Mouse (Mus musculus): ENCODE results near the gene 1110051M20Rik. TPM values are rescaled to one million over a fixed set of nuclear protein-coding genes. Genes with fewer than 3 reads are reported as not detected.

The 1110051M20Rik gene
- polyA plus RNA-seq, 1 experiment from 2014 or later = 105 TPM

GRCm38 (mm10) chr2:91258830-91259229 is 185.7 kb downstream of the 1110051M20Rik start:
- 81% methylated on average over 1 of the region's 1 CpGs for WGBS
- no peak for ATAC-seq (ENCODE audit: low FRiP score)
- no peaks in the 10 kb centered on the region for H3K36me3 ChIP-seq
- H3K4me2 ChIP-seq (replicated peaks) = no peak overlapping the region
- no peaks in the 10 kb centered on the region for H3K9me3 ChIP-seq (replicated peaks)
- H3K4me3 ChIP-seq = no peak overlapping the region
- H3K27ac ChIP-seq = no peak overlapping the region
- H3K9ac ChIP-seq = no peak overlapping the region
- H3K27me3 ChIP-seq = peaks cover 25% of the 10 kb centered on the region
- H3K4me1 ChIP-seq = peaks cover 39% of the 10 kb centered on the region

- Histone ChIP-seq H3K4me2 (replicated peaks) (peak overlapping the region; percentile 99), H3K9me3 (replicated peaks) (no peaks in the 10 kb centered on the region), H3K36me3 (no peaks in the 10 kb centered on the region), H3K4me1 (peaks cover 39% of the 10 kb centered on the region), H3K27ac (peak overlapping the region; percentile 24; the same call in 1 of the 2 replicates), H3K9ac (peak overlapping the region; percentile 67; the same call in 1 of the 2 replicates), H3K27me3 (peaks cover 28% of the 10 kb centered on the region), H3K4me3 (peak overlapping the region; percentile 59; the same call in 1 of the 2 replicates)
- no peak for ATAC-seq (ENCODE audit: low FRiP score)
- 70% methylated on average over 5 of the region's 5 CpGs for WGBS
Observed at GRCm38 (mm10) chr2:91258054-91258453, 186.4 kb downstream of the 1110051M20Rik start.

GRCm38 (mm10) chr2:91257126-91257980 is 187.2 kb downstream of the 1110051M20Rik start:
- WGBS = 2% methylated on average over 22 of the region's 22 CpGs
- no peaks in the 10 kb centered on the region for H3K9me3 ChIP-seq (replicated peaks)
- peak overlapping the region; percentile 59 for H3K4me3 ChIP-seq
- H3K27ac ChIP-seq = peak overlapping the region; percentile 60; the same call in 1 of the 2 replicates
- peaks cover 39% of the 10 kb centered on the region for H3K4me1 ChIP-seq
- peaks cover 34% of the 10 kb centered on the region for H3K27me3 ChIP-seq
- H3K9ac ChIP-seq = peak overlapping the region; percentile 67
- H3K4me2 ChIP-seq (replicated peaks) = peak overlapping the region; percentile 99
- peak; percentile 64 for ATAC-seq (ENCODE audit: low FRiP score)
- H3K36me3 ChIP-seq = no peaks in the 10 kb centered on the region

DNA sequence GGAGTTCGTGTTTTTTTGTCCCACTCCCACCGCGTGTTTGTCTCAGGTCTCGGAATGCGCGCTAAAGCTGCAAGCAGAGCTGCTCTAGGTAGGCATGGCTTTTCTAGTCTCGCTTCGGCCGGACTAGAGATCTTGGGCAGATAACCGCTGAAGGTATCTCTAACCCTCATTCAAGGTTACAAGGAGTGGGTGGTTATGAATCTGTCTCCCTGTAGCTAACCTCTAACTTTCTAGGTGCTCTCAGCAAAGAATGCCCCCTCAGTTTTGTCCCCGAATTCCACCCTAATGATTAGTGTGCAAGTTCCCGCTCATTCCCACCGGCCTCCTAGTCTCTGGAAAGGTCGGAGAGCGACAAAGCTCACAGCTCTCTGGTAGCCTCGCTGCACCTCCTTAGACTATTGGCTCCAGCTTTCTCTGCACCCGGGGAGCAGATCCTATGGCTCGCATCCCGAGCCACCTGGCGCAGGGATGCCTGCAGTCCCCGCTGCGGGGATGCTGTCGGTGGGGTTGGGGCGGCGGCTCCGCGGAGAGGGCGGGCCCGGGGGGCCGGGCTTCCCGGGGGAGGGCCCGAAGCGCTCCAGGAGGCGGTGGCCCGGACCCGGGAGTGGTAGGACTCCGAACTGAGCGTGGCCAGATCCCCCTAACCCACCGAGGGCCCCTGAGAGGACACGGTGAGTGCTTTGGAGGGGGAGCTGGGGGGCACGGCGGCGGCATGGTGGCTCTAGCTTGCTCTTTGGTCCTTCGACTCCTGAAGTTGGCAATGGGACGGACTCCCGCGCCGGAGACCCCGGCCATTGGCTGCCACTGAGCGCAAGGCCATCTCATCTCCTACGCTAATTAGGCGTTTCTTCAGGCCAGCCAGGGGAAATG is 188.0 kb downstream of the 1110051M20Rik start:
- ATAC-seq (ENCODE audit: low FRiP score) = peak; percentile 57
- WGBS = 0% methylated on average over 52 of the region's 52 CpGs
- peaks cover 39% of the 10 kb centered on the region for H3K4me1 ChIP-seq
- peak overlapping the region; percentile 59 for H3K4me3 ChIP-seq
- H3K27me3 ChIP-seq = peaks cover 36% of the 10 kb centered on the region
- H3K4me2 ChIP-seq (replicated peaks) = peak overlapping the region; percentile 99
- H3K36me3 ChIP-seq = no peaks in the 10 kb centered on the region
- peak overlapping the region; percentile 67 for H3K9ac ChIP-seq
- peak overlapping the region; percentile 60 for H3K27ac ChIP-seq
- no peaks in the 10 kb centered on the region for H3K9me3 ChIP-seq (replicated peaks)

- Histone ChIP-seq H3K27me3 (peaks cover 36% of the 10 kb centered on the region), H3K9me3 (replicated peaks) (no peaks in the 10 kb centered on the region), H3K36me3 (no peaks in the 10 kb centered on the region), H3K4me3 (peak within 1 kb of the TSS; percentile 59), H3K4me1 (peaks cover 39% of the 10 kb centered on the region), H3K27ac (peak within 1 kb of the TSS; percentile 60), H3K9ac (peak within 1 kb of the TSS; percentile 67), H3K4me2 (replicated peaks) (peak within 1 kb of the TSS; percentile 99)
- WGBS = under 1% methylated on average over 27 of the region's 27 CpGs
- ATAC-seq (ENCODE audit: low FRiP score) = 0 out of 2 replicates have a peak, but pooled peaks have one; percentile 20
Observed at GRCm38 (mm10) chr2:91255661-91256150, 188.8 kb downstream of the 1110051M20Rik start, which contains the start of gene Pacsin3. Gene Pacsin3 (plus strand): TSS chr2:91255954.

DNA sequence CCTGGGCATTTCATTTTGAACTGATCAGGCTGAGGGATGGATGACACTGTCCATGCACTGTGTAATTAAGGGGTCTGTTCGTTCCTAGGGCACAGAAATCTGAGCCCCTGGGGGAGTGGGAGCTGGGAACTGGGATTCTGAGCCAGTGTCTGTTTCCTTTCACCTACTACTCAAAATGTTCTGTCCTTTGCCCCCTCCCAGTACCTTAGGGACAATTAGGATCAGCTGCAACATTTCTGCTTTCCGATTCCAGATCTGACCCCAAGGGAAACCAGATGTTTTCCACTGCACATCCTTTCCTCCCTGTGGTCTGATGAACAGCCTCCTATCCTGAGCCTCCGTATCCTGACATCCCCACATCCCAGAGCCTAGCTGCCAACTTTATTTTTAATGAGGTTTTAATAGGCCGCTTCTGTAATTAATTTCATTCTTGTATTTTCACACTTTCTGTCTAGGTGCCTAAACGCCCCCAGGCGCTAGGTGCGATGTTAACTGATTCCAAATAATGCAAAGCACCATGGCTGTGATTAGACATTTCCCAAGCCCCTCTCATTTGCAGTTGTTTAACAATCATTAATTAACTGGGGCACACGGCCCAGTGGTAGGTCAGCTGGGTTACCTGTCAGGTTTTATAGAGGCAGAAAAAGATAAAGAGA is 189.7 kb downstream of the 1110051M20Rik start:
- peak overlapping the region; percentile 99; the same call in 1 of the 2 replicates for H3K4me2 ChIP-seq (replicated peaks)
- no peak overlapping the region for H3K27ac ChIP-seq
- peaks cover 39% of the 10 kb centered on the region for H3K4me1 ChIP-seq
- H3K27me3 ChIP-seq = peaks cover 36% of the 10 kb centered on the region
- H3K9me3 ChIP-seq (replicated peaks) = no peaks in the 10 kb centered on the region
- 0 out of 2 replicates have a peak, but pooled peaks have one; percentile 14 for ATAC-seq (ENCODE audit: low FRiP score)
- H3K36me3 ChIP-seq = no peaks in the 10 kb centered on the region
- H3K4me3 ChIP-seq = no peak overlapping the region
- H3K9ac ChIP-seq = no peak overlapping the region
- 22% methylated on average over 8 of the region's 8 CpGs for WGBS

- WGBS = 66% methylated on average over 4 of the region's 4 CpGs
Observed at GRCm38 (mm10) chr2:91252512-91252911, 192.0 kb downstream of the 1110051M20Rik start.

GRCm38 (mm10) chr2:91252001-91252400 is 192.5 kb downstream of the 1110051M20Rik start:
- H3K4me3 ChIP-seq = no peak overlapping the region
- WGBS = 79% methylated on average over 4 of the region's 4 CpGs
- H3K4me2 ChIP-seq (replicated peaks) = no peak overlapping the region
- ATAC-seq (ENCODE audit: low FRiP score) = no peak
- no peaks in the 10 kb centered on the region for H3K9me3 ChIP-seq (replicated peaks)
- peaks cover 36% of the 10 kb centered on the region for H3K27me3 ChIP-seq
- no peak overlapping the region for H3K9ac ChIP-seq
- H3K4me1 ChIP-seq = peaks cover 24% of the 10 kb centered on the region
- H3K27ac ChIP-seq = no peak overlapping the region
- H3K36me3 ChIP-seq = no peaks in the 10 kb centered on the region

More at GRCm38 (mm10) chr2:91252512-91252911, 192.0 kb downstream of the 1110051M20Rik start:
- Histone ChIP-seq H3K9ac (no peak overlapping the region), H3K4me3 (no peak overlapping the region), H3K4me2 (replicated peaks) (no peak overlapping the region), H3K4me1 (peaks cover 30% of the 10 kb centered on the region), H3K36me3 (no peaks in the 10 kb centered on the region), H3K9me3 (replicated peaks) (no peaks in the 10 kb centered on the region), H3K27ac (no peak overlapping the region), H3K27me3 (peaks cover 36% of the 10 kb centered on the region)
- no peak for ATAC-seq (ENCODE audit: low FRiP score)

DNA sequence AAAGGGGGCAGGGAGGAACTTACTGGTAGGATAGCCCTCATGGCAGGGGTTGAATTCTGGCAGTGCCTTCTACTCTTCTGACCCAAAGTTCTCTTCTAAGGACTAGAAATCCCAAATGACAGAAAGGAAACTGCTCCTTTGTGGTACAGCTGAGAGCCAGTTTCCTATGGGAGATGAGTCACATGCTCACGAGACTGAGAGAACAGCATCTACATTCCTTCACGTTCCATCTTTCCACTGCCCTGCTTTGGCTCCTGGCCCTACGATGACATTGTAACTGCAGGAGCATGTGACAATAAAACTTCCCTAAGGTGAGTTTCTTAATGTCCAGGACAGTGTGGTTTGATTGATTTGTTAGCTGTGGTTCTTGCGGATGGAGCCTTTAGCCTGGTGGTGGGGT is 196.1 kb downstream of the 1110051M20Rik start:
- Histone ChIP-seq H3K4me1 (peaks cover 3% of the 10 kb centered on the region; the same call in 1 of the 2 replicates), H3K4me2 (replicated peaks) (no peak overlapping the region), H3K36me3 (no peaks in the 10 kb centered on the region), H3K27ac (no peak overlapping the region), H3K27me3 (peaks cover 9% of the 10 kb centered on the region; the same call in 1 of the 2 replicates), H3K9ac (no peak overlapping the region), H3K4me3 (no peak overlapping the region), H3K9me3 (replicated peaks) (no peaks in the 10 kb centered on the region)
- ATAC-seq (ENCODE audit: low FRiP score) = no peak
- 90% methylated on average over 4 of the region's 4 CpGs for WGBS

DNA sequence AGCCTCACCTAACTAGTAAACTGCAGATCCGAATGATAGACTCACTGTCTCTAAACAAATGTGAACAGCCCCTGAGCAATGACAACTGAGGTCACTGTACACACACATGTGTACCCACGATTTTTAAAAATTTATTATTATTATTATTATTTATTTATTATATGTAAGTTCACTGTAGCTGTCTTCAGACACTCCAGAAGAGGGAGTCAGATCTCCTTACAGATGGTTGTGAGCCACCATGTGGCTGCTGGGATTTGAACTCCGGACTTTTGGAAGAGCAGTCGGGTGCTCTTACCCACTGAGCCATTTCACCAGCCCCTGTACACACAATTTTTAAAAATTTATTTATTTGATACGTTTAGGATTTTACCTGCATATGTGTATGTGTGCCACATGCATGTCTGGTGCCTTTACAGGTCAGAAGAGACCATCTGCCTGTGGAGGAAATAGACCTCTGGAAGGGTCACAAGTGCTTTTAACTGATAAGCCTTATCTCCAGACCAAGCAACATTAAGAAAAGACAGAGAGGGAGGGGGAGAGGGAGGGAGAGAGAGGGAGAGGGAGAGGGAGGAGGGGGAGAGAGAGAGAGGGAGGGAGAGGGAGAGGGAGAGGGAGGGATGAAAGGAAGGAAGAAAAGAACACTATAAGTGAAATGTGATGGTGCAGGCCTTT is 199.8 kb downstream of the 1110051M20Rik start:
- peaks cover 4% of the 10 kb centered on the region; the same call in 1 of the 2 replicates for H3K4me1 ChIP-seq
- ATAC-seq (ENCODE audit: low FRiP score) = no peak
- no peak overlapping the region for H3K9ac ChIP-seq
- no peak overlapping the region for H3K27ac ChIP-seq
- no peaks in the 10 kb centered on the region for H3K27me3 ChIP-seq
- WGBS = 83% methylated on average over 5 of the region's 5 CpGs
- H3K4me2 ChIP-seq (replicated peaks) = no peak overlapping the region
- no peaks in the 10 kb centered on the region for H3K9me3 ChIP-seq (replicated peaks)
- H3K36me3 ChIP-seq = no peaks in the 10 kb centered on the region
- no peak overlapping the region for H3K4me3 ChIP-seq

GRCm38 (mm10) chr2:91243416-91243815 is 201.1 kb downstream of the 1110051M20Rik start:
- Histone ChIP-seq H3K4me1 (peaks cover 4% of the 10 kb centered on the region; the same call in 1 of the 2 replicates), H3K27ac (no peak overlapping the region), H3K36me3 (no peaks in the 10 kb centered on the region), H3K9ac (no peak overlapping the region), H3K4me2 (replicated peaks) (no peak overlapping the region), H3K27me3 (no peaks in the 10 kb centered on the region), H3K9me3 (replicated peaks) (no peaks in the 10 kb centered on the region), H3K4me3 (no peak overlapping the region)
- WGBS = 55% methylated on average over 3 of the region's 3 CpGs
- ATAC-seq (ENCODE audit: low FRiP score) = no peak

Data from hindbrain, embryonic 12.5 days (tissue).